Mouse (Mus musculus) spleen, adult 2 months (tissue): ENCODE measurements at regions not wholly inside any gene's neighbourhood (a gene's known extent, or its start where the extent isn't known, plus 50 kb on each side); places are given as distances from the start of the nearest gene placed in this dataset.

Experiments
- CTCF ChIP-seq: fragments of 200-500 bp; IDR thresholded peaks from 2 replicates; pipeline ENCODE4 v1.5.1; 2011; ENCODE audit warnings: mild to moderate bottlenecking, inconsistent platforms; ENCODE audit not compliant: insufficient read depth, insufficient read length, insufficient replicate concordance; ENCODE audit errors: extremely low read depth
- POLR2A ChIP-seq: fragments of 200-500 bp; IDR thresholded peaks from 2 replicates; pipeline ENCODE4 v1.6.1; 2011; ENCODE audit warnings: low read depth, low read length, inconsistent platforms

DNA sequence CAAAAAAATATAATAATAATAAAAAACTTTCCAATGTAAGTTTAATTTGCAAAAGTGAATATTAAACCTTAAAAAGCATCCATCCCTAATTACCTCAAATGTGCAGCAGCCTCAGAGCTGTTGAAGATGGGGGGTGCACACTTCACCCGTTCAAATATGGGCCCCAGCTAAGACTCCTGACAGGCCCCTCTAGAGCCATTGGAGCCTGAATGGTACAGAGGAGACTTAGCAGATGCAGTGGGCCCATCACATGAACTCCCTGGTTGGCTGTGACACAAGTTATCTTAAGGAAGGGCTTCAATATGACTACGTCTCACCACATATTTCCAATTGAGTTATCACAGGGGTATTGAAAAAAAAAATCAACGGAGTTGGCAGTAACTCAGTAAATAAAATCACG, 422.9 kb downstream of the Tshz3 start:
- TF ChIP-seq CTCF, result no peak
- no peak for TF ChIP-seq POLR2A
